8 mouse cellular contexts compared by ENCODE assay signal in genomic region chr4:142238486-142239239, GRCm38 (mm10). TPM values are rescaled to one million over a fixed set of nuclear protein-coding genes. Genes with fewer than 3 reads are reported as not detected.
A peak's percentile ranks its signal among the peaks of the same experiment; 100 is the strongest.
DNase-seq lines count a peak whose midpoint lies in the region; ATAC-seq lines count a peak whose summit lies in the region.

No protein-coding gene starts in this region.

- H3K27me3 ChIP-seq in limb, embryonic 12.5 days: peaks cover 13% of the 10 kb centered on the region
- H3K27me3 ChIP-seq in midbrain, embryonic 12.5 days: peaks cover 22% of the 10 kb centered on the region
- no peaks in the 10 kb centered on the region for H3K27me3 ChIP-seq in stomach, embryonic 15.5 days (replicated peaks)

- peak overlapping the region; percentile 94 for H3K4me2 ChIP-seq in limb, embryonic 12.5 days
- peak overlapping the region; percentile 97 for H3K4me2 ChIP-seq in midbrain, embryonic 12.5 days (replicated peaks)
- peak overlapping the region; percentile 90 for H3K4me2 ChIP-seq in stomach, embryonic 15.5 days

- H3K9me3 ChIP-seq in limb, embryonic 12.5 days: no peaks in the 10 kb centered on the region
- no peaks in the 10 kb centered on the region for H3K9me3 ChIP-seq in midbrain, embryonic 12.5 days
- no peaks in the 10 kb centered on the region for H3K9me3 ChIP-seq in stomach, embryonic 15.5 days

- H3K27ac ChIP-seq in limb, embryonic 12.5 days: peak overlapping the region; percentile 83
- H3K27ac ChIP-seq in midbrain, embryonic 12.5 days (replicated peaks): 0 out of 2 replicates have a peak overlapping the region, but pooled peaks have one; percentile 16
- peak overlapping the region; percentile 80 for H3K27ac ChIP-seq in stomach, embryonic 15.5 days

- ATAC-seq in limb, embryonic 12.5 days (ENCODE audit: insufficient number of reproducible peaks, insufficient read depth, low FRiP score, low TSS enrichment, low read depth): peak; percentile 16; the same call in 1 of the 2 replicates
- ATAC-seq in midbrain, embryonic 12.5 days (ENCODE audit: low FRiP score, low read depth): peak; percentile 64
- peak; percentile 63 for ATAC-seq in stomach, embryonic 15.5 days (ENCODE audit: insufficient read depth, low FRiP score, low read depth)

- H3K4me1 ChIP-seq in limb, embryonic 12.5 days (replicated peaks): peaks cover 39% of the 10 kb centered on the region
- peaks cover 31% of the 10 kb centered on the region for H3K4me1 ChIP-seq in midbrain, embryonic 12.5 days
- peaks cover 35% of the 10 kb centered on the region for H3K4me1 ChIP-seq in stomach, embryonic 15.5 days

- no peaks in the 10 kb centered on the region for H3K36me3 ChIP-seq in limb, embryonic 12.5 days
- no peaks in the 10 kb centered on the region for H3K36me3 ChIP-seq in midbrain, embryonic 12.5 days
- H3K36me3 ChIP-seq in stomach, embryonic 15.5 days: no peaks in the 10 kb centered on the region

- H3K4me3 ChIP-seq in limb, embryonic 12.5 days (replicated peaks): peak overlapping the region; percentile 70
- H3K4me3 ChIP-seq in midbrain, embryonic 12.5 days: peak overlapping the region; percentile 61
- peak overlapping the region; percentile 74 for H3K4me3 ChIP-seq in stomach, embryonic 15.5 days (replicated peaks)

- DNase-seq in embryo, embryonic 10 days (ENCODE audit: low spot score): peak; percentile 44
- DNase-seq in embryo, embryonic 9.5 days (ENCODE audit: extremely low spot score): no peak
- peak; percentile 59 for DNase-seq in embryo, embryonic 10.5 days (ENCODE audit: low spot score)
- peak; percentile 46 for DNase-seq in heart, adult 8-10 months (ENCODE audit: low spot score)
- DNase-seq in kidney, adult 18-20 months: peak; percentile 85

- WGBS in limb, embryonic 12.5 days: under 1% methylated on average over 66 of the region's 69 CpGs
- under 1% methylated on average over 60 of the region's 69 CpGs for WGBS in midbrain, embryonic 12.5 days
- WGBS in stomach, embryonic 15.5 days: under 1% methylated on average over 68 of the region's 69 CpGs

- H3K9ac ChIP-seq in limb, embryonic 12.5 days (replicated peaks): peak overlapping the region; percentile 76
- peak overlapping the region; percentile 73 for H3K9ac ChIP-seq in midbrain, embryonic 12.5 days (replicated peaks)
- H3K9ac ChIP-seq in stomach, embryonic 15.5 days: peak overlapping the region; percentile 87

RNA-seq across cellular contexts. Expression of gene Kazn, which starts 0.5 kb away (rescaled TPM):
- 1 to 10 TPM; 2.9 to 4.0 (median 3.5) TPM for total RNA-seq in heart, adult 8-10 months (2022)
- polyA plus RNA-seq in limb, embryonic 12.5 days (2016; fragmentation: Nextera tagmentation; extraction: Ambion mirVana): 13.7 and 14.2 TPM in 2 replicates
- 20.9 and 22.0 TPM in 2 replicates for polyA plus RNA-seq in midbrain, embryonic 12.5 days (2016; fragmentation: Nextera tagmentation; extraction: Ambion mirVana)
- 17.1 and 18.0 TPM in 2 replicates for polyA plus RNA-seq in stomach, embryonic 15.5 days (2015; fragmentation: Nextera tagmentation; extraction: Ambion mirVana)

Comparison
In these comparisons a context has a peak if more than half of its experiments do, and no peak if none do; other contexts are left out.
1. H3K27ac ChIP-seq: peak in every context shown above with its lines; median percentile 83 in limb, embryonic 12.5 days; 80 in stomach, embryonic 15.5 days; 16 in midbrain, embryonic 12.5 days.